Mouse (Mus musculus): Measurements from ENCODE around the gene Rbfox1.

- no peak for TF ChIP-seq GATA1 (IDR thresholded peaks at IDR 0.05; ENCODE audit: borderline replicate concordance, low read length)
- no peak for TF ChIP-seq FLI1 (IDR thresholded peaks at IDR 0.05; ENCODE audit: low read length)
These were observed 1070.0 kb downstream of the Rbfox1 start for GRCm38 (mm10) chr16:6955102-6955675.

All from megakaryocyte, embryonic 14.5 days (primary cell).